Mouse (Mus musculus) lung, postnatal 10 days (tissue): ENCODE measurements at regions not wholly inside any gene's neighbourhood (a gene's known extent, or its start where the extent isn't known, plus 50 kb on each side); places are given as distances from the start of the nearest gene placed in this dataset.

Source experiments
- DNase-seq: peaks from one replicate; pipeline ENCODE4 v3.0.0; 2021

- peak; percentile 18 for DNase-seq
Observed at GRCm38 (mm10) chr13:60303561-60303960, 126.4 kb upstream of the Gas1 start.

DNA sequence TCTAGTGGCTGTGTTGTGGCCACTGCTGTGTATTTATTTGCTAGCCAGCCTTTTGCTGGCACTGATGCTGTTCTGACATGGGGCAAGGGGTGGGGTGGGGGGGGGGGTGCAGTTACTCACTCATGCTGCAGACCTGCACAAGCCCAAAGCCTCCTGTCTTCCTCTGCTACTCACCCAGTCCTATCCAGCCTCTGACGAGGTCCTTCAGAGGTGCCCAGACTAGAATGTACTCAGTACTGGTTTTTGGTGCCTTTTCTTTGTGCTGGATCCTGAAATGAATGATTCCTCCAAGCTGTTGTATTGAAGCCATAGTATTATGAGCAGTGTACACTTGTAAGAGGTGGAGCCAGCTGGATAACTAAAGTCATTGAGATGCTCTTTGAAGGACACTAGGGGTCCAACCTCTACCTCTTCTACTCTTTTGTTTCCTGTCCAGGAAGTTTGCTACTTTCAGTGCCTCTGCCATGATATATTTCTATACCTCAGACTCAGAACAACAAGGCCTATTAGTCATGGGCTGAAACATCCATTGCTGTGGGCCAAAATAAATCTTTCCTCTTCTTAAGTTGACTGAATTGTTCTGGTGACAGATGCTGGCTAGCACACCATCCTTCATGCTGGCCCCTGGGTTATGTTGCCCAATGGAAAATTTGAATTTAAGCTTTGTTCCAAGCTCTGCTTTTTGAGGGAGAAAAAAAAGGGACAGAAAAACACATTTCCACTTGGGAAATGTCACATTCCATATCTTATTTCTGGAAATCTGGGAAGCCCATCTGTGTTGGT, 128.1 kb upstream of the Gas1 start:
- DNase-seq: no peak

DNA sequence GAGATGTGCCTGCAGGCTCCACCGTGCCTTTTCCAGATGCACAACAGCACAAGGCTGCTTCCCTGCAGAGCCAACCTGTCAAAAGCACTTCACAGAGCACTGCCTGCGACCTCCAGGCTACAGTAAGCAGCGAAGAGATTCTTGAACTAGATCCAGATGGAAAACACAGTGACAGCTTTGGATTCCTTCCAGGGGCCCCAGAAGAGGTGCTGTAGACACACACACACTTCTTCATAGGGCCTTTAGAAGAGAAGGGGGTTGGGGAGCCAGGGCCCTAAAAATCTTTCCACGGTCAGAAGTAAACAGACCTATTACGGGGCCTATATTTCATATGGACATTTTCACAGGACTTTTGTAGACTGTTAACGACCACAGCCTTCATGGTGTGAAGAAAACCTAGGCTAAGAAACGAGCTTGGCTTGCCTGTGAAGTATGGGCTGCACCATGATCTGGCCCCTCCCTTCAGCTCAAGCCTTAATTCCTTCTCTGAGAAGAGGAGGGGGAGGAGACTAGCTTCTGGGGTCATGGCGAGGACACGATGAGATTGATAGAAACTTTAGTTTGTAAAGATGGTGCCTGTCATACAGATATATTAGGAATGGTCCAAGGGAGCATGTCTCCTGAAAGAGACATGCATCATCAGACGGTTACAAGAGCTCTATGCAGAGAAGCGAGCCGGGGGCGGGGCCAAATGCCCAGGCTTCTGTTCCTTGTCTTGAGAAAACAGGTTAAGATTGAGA, 131.1 kb upstream of the Gas1 start:
- DNase-seq: peak; percentile 87

GRCm38 (mm10) chr13:60309482-60309881, 132.3 kb upstream of the Gas1 start:
- no peak for DNase-seq

- DNase-seq: no peak
Observed at GRCm38 (mm10) chr13:60309926-60310325, 132.8 kb upstream of the Gas1 start.

GRCm38 (mm10) chr13:60312397-60313085, 135.4 kb upstream of the Gas1 start:
- no peak for DNase-seq

- DNase-seq: no peak
Observed at GRCm38 (mm10) chr13:60318436-60319020, 141.4 kb upstream of the Gas1 start.

DNA sequence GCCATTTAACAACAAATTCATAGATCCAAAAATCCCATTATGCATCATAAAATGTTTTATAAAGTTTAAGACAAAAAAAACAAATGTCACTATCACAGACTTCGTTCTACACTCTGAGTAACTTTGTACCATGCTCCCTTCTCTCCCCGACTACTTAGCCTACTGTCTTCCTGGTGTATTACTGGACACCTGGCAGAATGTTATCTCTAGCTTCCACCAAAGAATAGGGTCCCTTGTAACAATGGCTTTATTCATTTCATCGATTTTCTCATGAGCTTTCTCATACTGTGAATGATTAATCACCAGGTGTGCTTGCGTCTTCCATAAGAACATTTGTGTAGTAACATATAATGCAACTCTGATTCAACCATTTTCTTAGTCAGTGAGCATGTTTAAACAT, 142.1 kb upstream of the Gas1 start:
- no peak for DNase-seq

- no peak for DNase-seq
Observed at GRCm38 (mm10) chr13:60319861-60320602, 142.9 kb upstream of the Gas1 start.

DNA sequence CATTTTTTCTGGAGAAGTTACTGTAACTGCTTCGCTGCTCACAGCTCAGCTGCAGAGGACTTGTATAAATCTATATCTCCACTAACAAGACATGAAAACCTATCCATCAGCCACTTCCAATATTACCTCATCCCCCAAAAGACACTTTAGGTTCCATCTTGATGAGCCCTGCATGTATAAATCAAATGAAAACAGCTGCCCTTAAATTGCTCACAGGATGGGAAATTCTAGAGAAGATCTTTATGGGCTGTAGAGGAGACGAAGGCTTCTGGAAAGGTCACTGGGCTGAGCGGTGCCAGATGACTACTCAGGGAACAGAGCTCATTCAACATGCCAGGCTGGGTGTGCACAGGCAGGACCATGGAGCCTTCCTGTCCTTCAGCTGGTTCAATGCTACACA, 145.4 kb upstream of the Gas1 start:
- no peak for DNase-seq

DNA sequence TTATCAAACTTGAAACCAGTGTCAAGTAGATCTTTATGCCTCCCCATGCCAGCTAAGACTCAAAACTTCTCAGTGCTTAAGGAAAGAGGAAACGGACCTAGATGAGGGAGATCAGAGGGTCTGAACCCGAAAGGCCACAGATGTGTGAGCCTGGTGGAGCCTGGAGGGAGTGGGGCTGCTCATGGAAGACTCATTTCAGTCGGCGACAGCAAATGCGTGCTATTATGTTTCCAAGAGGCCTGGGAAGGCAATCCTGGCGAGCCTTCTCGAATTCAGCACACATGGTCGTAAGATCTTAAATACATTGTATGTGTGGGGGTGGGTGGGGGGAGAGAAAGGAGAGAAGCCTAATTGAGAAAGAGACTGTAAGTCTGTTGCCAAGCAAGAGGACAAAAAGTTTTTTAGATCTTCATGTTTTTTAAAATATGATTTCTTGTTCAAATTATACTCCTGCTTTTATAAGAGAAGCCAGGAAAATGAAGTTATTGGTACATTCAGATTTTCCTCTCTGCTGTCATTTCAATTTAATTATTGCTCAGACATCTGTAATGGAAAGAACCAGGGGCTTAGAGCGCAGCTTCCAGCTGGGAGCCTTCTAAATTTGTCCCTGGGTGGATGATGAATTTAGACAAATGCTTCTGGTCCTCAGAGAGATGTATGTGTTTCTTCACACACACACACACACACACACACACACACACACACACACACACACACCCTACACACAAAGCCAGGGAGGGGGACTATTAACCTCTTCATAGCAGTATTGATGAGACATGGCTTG, 153.5 kb upstream of the Gas1 start:
- no peak for DNase-seq

DNA sequence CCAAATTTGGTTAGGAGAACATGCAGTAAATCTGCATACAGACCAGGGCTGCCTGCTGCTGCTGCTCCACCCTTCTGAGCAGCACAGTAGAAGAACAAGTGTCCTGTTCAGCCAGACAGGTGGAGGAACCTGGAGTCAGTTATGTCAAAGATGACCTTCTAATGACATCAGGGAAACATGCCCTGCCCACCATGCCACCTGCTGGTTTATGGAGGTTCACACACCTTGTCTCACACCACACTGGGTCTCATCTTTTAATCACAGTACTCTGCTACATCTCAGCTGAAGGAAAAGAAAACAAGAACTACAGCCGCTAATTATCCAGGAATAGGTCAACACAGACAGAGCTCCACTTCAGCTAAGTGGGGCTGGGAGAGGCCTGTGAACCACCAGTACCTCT, 159.0 kb upstream of the Gas1 start:
- DNase-seq: no peak

- peak; percentile 48 for DNase-seq
Observed at GRCm38 (mm10) chr13:60337383-60337782, 160.2 kb upstream of the Gas1 start.

DNA sequence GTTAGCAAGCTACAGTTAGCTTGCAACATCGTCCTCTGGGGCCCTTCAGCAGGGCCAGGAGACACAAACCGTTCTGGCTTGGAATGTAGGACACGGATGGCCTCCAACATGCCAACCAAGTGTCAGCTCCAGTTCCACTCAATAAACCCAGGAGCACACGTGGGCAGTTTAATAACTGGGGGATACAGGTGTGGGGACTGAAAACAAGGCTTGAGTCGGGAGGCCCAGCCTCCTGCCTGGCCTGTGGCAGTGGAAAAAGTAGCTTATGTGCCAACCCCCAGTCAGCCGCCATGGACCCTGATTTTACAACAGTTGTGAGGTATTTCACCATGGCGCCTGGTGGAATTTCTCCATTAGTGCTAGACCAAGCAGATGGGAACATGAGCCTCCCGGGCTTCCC, 160.9 kb upstream of the Gas1 start:
- no peak for DNase-seq

GRCm38 (mm10) chr13:60340068-60340467, 162.9 kb upstream of the Gas1 start:
- DNase-seq: no peak

DNA sequence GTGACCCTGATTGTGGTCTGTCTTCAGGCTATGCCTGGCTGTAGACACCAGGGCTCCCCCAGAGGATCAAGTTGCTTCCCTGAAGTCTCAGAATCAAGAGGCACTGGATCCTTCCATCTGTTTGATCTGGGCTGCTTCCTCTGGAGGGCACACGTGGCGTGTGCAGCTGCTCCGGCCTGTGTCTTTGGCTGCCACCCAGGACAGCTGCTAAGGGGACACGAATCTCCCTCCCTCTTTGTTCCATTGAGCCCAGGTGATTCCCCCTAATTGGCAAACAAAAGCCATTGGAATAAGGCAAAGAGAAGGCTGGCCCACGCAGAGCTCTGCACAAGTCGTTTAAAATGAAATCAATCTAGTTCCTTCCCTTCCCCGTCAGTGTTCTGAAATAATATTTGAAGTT, 170.7 kb upstream of the Gas1 start:
- DNase-seq: peak; percentile 46

GRCm38 (mm10) chr13:60348438-60348837, 171.3 kb upstream of the Gas1 start:
- no peak for DNase-seq

DNA sequence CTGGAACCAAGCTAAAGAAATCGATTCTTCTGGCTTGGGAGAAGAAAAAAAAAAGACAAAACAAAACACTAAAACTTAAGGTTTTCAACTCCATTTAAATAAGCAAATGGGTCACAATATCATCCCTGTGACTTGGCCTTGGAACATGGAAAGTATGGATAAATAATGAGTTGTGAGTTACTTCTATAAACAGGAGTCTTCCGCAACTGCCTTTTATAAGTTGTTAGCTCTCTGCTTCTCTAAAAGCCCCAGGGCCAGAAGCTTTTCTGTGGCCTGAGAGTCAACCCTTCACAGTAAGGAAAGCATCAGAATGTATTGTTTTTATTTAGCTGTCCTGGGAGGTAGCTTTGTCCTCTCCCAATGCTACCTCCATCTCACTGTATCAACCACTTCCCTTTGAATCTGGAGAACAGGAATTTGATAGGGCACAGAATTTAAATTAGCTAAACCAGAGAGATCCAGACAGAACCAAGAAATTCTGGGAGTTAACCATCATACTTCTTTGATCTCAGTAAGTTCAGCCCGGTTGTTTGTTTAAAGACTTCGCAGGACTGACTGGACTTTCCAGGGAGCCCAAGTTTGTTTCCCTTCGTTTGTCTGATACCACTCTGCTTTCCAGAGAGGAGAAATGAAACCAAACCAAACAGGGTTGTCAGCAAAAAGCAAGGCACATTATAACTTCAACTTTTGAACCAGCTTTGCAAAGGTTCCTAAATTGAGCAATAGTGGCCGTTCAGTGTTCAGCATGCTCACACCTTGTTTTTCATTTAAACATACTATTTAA, 178.7 kb upstream of the Gas1 start:
- DNase-seq: no peak

- peak; percentile 29 for DNase-seq
Observed at GRCm38 (mm10) chr13:60358408-60359060, 181.4 kb upstream of the Gas1 start.
